Mouse (Mus musculus) effector memory CD4-positive, alpha-beta T cell, adult 7 months (primary cell): ENCODE results near the gene Dolk. TPM values are rescaled to one million over a fixed set of nuclear protein-coding genes. Genes with fewer than 3 reads are reported as not detected.

Experiments
- polyA plus RNA-seq: library from polyadenylated mRNA; unstranded; fragments of 100-300 nt; shearing (Covaris generic); gene quantifications from one replicate; pipeline ENCODE4 v1.2.1, GENCODE M21; 2017

The Dolk gene
- polyA plus RNA-seq: 6.4 TPM

GRCm38 (mm10) chr2:30286192-30287026 lies at the start of gene Dolk, which contains the start of gene Nup188:
Dolk (minus strand) TSS chr2:30286334.
Nup188 (plus strand) TSS chr2:30286397.

DNA sequence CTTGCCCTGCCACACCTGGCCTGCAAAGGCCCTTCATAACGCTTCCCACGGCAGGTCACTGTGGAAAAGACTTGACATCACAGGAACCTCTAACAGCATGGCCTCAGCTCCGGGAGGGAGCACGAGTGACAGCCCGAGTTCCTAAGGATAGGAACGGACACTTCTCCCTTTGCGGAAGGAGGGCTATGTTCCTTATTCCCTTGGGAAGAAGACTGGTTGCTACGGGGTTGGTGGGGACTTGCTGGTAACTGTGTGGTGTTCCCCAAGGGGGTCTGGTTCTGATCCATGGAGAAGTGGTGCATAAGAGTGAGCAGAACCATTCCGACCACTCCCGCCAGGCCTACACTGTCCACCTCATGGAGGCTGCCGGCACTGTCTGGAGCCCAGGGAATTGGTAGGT lies 5.4 kb downstream of the Dolk start, which contains the start of gene Gm28038:
TSS of gene Gm28038 (plus strand) at position 301 of the 400 bp plus-strand sequence.

GRCm38 (mm10) chr2:30265767-30266253 lies 20.3 kb downstream of the Dolk start, which contains the start of gene Phyhd1:
Phyhd1 (plus strand) TSS chr2:30266203.

GRCm38 (mm10) chr2:30240267-30240666 lies 45.9 kb downstream of the Dolk start, which contains the start of gene Gm28035:
Gm28035 (plus strand) TSS chr2:30240567.

DNA sequence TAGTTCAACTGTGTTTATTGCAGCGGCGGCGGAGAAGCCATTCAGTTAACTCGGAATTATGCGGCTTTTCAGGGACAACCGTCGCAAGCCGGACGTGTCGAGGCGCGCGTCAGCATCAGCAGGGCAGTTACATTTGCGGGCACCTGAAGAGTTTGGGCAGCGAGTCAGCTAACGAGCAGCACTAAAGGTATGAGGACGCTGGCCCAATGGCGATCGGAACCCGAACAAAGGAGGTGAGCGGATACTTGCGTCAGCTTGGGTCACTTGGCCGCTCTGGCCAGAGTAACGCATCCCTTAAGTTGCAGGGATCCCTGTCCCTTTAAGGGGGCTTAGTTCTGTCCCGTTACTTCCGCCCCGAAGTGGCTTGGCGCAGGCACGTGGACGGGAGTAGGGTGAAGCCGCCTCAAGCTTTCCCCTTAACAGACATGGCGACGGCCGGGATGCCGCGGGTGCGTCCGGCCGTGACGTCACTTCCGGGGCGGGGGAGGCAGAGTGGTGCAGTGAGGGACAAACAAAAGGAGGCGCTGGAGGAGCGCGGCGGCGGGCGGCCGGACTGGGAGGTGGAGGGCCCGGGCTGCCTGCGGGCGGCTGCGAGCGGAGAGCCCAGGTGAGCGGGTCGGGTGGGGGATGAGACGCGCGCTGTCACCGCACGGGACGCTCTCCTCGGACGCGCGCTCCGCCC lies 48.8 kb downstream of the Dolk start, which contains the start of gene Lrrc8a:
TSS of gene Lrrc8a (plus strand) at position 517 of the 682 bp plus-strand sequence.

Other genes with a start within 250 kb of the Dolk start
- 2.3 TPM for gene Wdr34, start 237.5 kb downstream of the Dolk start, polyA plus RNA-seq
- gene Set, start 229.0 kb downstream of the Dolk start, polyA plus RNA-seq: 287 TPM
- gene Pkn3, start 208.7 kb downstream of the Dolk start, polyA plus RNA-seq: 1.1 TPM
- 9.4 TPM for gene Zdhhc12, start 192.7 kb downstream of the Dolk start, polyA plus RNA-seq
- 21.4 TPM for gene Zer1, start 161.7 kb downstream of the Dolk start, polyA plus RNA-seq
- 5.4 TPM for gene Tbc1d13, start 152.6 kb downstream of the Dolk start, polyA plus RNA-seq
- 23.6 TPM for gene Endog, start 114.8 kb downstream of the Dolk start, polyA plus RNA-seq
- 28.2 TPM for gene Spout1, start 107.9 kb downstream of the Dolk start, polyA plus RNA-seq
- 7.8 TPM for gene Kyat1, start 80.5 kb downstream of the Dolk start, polyA plus RNA-seq
- gene Lrrc8a, start 48.6 kb downstream of the Dolk start, polyA plus RNA-seq: 3.4 TPM
- 1.6 TPM for gene Gm28035, start 45.8 kb downstream of the Dolk start, polyA plus RNA-seq
- gene Phyhd1, start 20.1 kb downstream of the Dolk start, polyA plus RNA-seq: 1.5 TPM
- not detected for gene Gm28038, start 5.3 kb downstream of the Dolk start, polyA plus RNA-seq
- 16.6 TPM for gene Nup188, start 63 bp upstream of the Dolk start, polyA plus RNA-seq
- gene Sh3glb2, start 73.0 kb upstream of the Dolk start, polyA plus RNA-seq: 79.2 TPM
- 4.6 TPM for gene Miga2, start 77.9 kb upstream of the Dolk start, polyA plus RNA-seq
- gene Dolpp1, start 105.9 kb upstream of the Dolk start, polyA plus RNA-seq: 20.8 TPM
- 11.1 TPM for gene Crat, start 129.5 kb upstream of the Dolk start, polyA plus RNA-seq
- gene Ptpa, start 129.7 kb upstream of the Dolk start, polyA plus RNA-seq: 91.0 TPM
- 29.6 TPM for gene Ier5l, start 187.9 kb upstream of the Dolk start, polyA plus RNA-seq